Mouse (Mus musculus) gastrocnemius, postnatal 25 days (tissue): Measurements from ENCODE around the gene Vdac2. TPM values are rescaled to one million over a fixed set of nuclear protein-coding genes. Genes with fewer than 3 reads are reported as not detected.

Experiments
- DNase-seq: peaks from one replicate; pipeline ENCODE4 v3.0.0; 2022
- total RNA-seq, 2 experiments: library from RNA; stranded (reverse); gene quantifications; 1 replicate in 1 of 2; 2 replicates in 1 of 2; pipeline ENCODE4 v1.2.3; 2021

Vdac2 gene
- total RNA-seq, 2 experiments from 2014 or later: 279 to 296 TPM

GRCm38 (mm10) chr14:21850419-21851127 is 25.5 kb downstream of the Vdac2 start:
- no peak for DNase-seq

GRCm38 (mm10) chr14:21851996-21852791 is 27.2 kb downstream of the Vdac2 start:
- peak; percentile 53 for DNase-seq

GRCm38 (mm10) chr14:21853456-21854109 is 28.5 kb downstream of the Vdac2 start:
- no peak for DNase-seq

DNA sequence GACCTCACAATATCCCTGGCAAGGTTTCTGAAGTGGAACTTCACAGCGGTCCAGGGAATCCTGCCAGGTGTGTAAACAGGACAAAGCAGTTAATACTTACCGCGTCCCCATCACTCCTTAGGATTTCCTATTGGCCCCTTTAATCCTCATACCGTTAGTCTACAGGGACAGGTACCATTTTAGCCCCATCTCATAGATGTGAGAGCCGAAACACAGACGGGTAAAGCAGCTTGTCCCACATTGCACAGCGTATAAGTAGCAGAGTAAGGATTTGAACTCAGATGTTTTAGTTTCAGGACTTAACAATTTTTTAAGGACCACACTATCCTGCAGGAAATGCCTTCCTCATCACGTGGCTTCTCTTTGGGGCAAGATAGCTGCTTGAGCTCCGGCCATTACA is 29.2 kb downstream of the Vdac2 start:
- no peak for DNase-seq

GRCm38 (mm10) chr14:21855961-21856360 is 30.9 kb downstream of the Vdac2 start:
- DNase-seq: no peak

DNA sequence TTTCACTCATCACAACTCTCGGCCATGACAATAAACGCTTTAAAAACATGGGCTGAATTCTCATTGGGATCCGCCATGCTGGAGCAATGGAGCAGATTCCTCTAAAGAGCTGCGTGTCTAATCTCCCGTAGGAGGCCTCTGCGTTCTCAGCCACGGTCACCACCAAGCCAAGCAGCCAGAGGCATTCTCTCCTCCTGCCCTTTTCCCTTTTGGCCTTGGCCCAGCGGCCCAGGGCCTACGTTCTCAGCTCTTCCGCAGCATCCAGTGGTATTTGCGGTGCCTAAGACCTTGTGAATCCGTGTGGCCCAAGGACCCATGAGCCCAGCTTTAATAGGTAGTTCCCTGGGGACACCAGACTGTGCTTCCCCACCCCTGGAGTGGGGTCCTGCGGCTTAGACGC is 31.8 kb downstream of the Vdac2 start:
- DNase-seq: no peak

GRCm38 (mm10) chr14:21866291-21866690 is 41.3 kb downstream of the Vdac2 start:
- DNase-seq: no peak

DNA sequence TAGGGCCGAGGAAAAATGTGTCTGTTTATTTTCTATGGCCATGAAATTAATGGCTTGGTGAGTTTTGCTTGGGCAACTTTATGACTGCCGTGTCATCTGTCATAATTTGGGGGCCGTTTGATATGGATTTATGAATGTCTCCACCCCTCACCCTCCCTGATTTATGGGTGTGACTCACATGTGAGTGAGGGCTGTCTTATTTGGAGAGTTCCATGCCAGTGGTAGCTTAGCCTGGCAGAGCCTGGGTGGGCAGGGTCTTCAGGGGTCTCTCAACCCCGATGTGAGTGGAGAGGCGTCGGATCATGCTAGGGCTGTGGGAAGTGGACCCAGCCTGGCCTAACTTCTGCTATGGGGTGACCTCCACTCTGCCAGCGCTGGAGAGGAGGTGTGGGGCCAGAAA is 41.8 kb downstream of the Vdac2 start:
- DNase-seq: no peak

DNA sequence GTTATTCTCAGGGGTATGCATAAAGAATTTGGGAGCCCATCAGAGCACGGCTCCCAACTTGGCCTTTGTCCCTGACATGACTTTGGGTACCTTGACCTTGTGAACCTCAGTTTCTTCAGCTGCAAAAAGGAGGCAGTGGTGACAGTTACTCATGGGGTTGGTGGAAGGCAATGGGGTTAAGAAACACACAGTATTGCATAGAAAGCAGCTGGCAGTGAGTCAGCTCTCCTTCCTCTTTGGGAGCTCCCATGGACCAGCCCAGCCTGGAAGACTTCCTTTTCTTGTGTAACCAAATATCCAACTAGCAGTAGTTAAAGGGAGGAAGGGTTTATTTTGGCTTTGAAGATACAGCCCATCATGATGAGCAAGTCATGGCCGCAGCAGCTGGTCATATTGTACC is 65.4 kb downstream of the Vdac2 start:
- no peak for DNase-seq

GRCm38 (mm10) chr14:21891581-21892340 is 66.7 kb downstream of the Vdac2 start:
- no peak for DNase-seq

DNA sequence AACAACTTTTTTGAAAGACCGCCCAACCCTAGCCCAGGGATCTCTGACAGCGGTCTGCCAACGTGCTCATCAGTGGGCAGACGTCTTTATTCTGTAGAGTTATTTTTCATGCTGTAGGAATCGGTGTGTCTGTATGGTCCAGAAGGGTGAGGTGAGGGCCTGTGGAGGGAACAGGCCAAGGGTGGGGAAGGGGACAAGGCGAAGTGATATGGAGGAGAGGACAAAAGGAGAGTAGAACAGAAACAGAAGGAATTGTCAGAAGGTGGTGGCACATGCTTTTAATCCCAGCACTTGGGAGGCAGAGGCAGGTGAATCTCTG is 67.3 kb downstream of the Vdac2 start:
- DNase-seq: no peak

Other genes with a start within 250 kb of the Vdac2 start
- 10 to 100 TPM; 57.7 to 62.2 TPM for gene Dupd1, start 110.7 kb upstream of the Vdac2 start, total RNA-seq
- 10 to 100 TPM; 35.5 to 43.7 TPM for gene Samd8, start 74.7 kb upstream of the Vdac2 start, total RNA-seq
- gene Dusp13, start 74.1 kb upstream of the Vdac2 start, total RNA-seq: 100 to 1,000 TPM; 145 to 174 TPM
- 1 to 10 TPM; 7.0 to 8.9 TPM for gene Comtd1, start 23.7 kb downstream of the Vdac2 start, total RNA-seq
- gene Zfp503, start 164.4 kb downstream of the Vdac2 start, total RNA-seq: 10 to 100 TPM in 1 of 2 experiments, 1 to 10 TPM in 1; 9.1 to 15.6 TPM
- 1 to 10 TPM; 1.7 to 3.8 TPM for gene Lrmda, start 194.5 kb downstream of the Vdac2 start, total RNA-seq